Mouse (Mus musculus): Measurements from ENCODE around the gene Cpox. TPM values are rescaled to one million over a fixed set of nuclear protein-coding genes. Genes with fewer than 3 reads are reported as not detected.

Cpox gene
- polyA plus RNA-seq (2015; fragmentation: Nextera tagmentation; extraction: Ambion mirVana): 42.3 and 44.9 TPM in 2 replicates

DNA sequence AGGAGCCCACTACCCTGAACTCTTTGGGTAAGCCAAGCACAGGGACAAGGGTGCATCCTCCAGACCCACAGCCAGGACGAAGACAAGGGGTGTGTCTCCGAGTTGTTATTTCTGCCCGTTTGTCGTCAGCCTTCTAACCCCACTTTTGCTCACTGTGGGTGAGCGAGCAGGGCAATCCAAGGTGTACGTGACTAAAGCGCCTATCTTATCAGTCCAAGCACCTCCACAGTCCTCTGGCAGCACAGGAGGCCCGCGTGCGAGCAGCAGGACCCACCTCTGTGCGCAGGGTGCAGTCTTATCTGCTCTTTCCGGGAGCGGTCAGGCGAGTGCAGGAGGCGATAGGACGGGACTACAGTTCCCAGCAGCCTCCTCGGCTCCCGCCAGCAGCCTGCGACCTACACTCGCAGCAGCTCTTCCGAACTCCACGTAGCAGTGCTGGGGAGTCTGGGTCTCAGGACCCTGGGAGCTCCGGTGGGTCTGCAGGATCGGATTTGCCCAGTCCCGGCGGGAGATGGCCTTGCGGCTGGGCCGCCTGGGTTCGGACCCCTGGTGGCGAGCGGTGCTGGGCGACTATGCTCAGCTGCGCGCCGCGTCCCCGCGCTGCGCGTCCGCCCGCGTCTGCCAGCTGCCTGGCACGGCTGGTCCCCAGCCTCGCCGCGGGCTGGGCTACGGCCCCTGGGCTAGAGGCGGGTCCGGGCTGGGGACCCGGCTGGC lies at the start of gene Cpox:
TSS of gene Cpox (plus strand) at position 376 of the 714 bp plus-strand sequence.
- WGBS: under 1% methylated on average over 51 of the region's 51 CpGs
- peak within 1 kb of the TSS; percentile 87 for H3K4me2 ChIP-seq (replicated peaks; ENCODE audit: low read depth)
- H3K4me3 ChIP-seq (ENCODE audit: low read depth, low read length): peak within 1 kb of the TSS; percentile 98
- peak; percentile 99 for ATAC-seq (ENCODE audit: low FRiP score, low TSS enrichment)
- peaks cover 6% of the 10 kb centered on the region; the same call in 1 of the 2 replicates for H3K36me3 ChIP-seq (ENCODE audit: control insufficient read depth, insufficient read depth, low read length)
- no peaks in the 10 kb centered on the region for H3K4me1 ChIP-seq (replicated peaks; ENCODE audit: control insufficient read depth, insufficient read depth)
- no peaks in the 10 kb centered on the region for H3K9me3 ChIP-seq (ENCODE audit: control insufficient read depth, low read length)
- H3K27ac ChIP-seq (replicated peaks): peak within 1 kb of the TSS; percentile 84
- peak; percentile 47 for TF ChIP-seq CTCF (IDR thresholded peaks at IDR 0.05; ENCODE audit: low read depth)
- no peak for TF ChIP-seq EP300 (optimal IDR thresholded peaks at IDR 0.05)
- no peaks in the 10 kb centered on the region for H3K27me3 ChIP-seq (ENCODE audit: control insufficient read depth, insufficient read depth, low read length)
- H3K9ac ChIP-seq (ENCODE audit: low read length): peak within 1 kb of the TSS; percentile 83
- DNase-seq (ENCODE audit: low spot score): peak; percentile 91

GRCm38 (mm10) chr16:58622377-58622776 lies 47.7 kb upstream of the Cpox start:
- Histone ChIP-seq H3K4me2 (replicated peaks; ENCODE audit: low read depth) (no peak overlapping the region), H3K4me3 (ENCODE audit: low read depth, low read length) (no peak overlapping the region), H3K36me3 (ENCODE audit: control insufficient read depth, insufficient read depth, low read length) (no peaks in the 10 kb centered on the region), H3K9me3 (ENCODE audit: control insufficient read depth, low read length) (no peaks in the 10 kb centered on the region), H3K27me3 (ENCODE audit: control insufficient read depth, insufficient read depth, low read length) (no peaks in the 10 kb centered on the region), H3K27ac (replicated peaks) (no peak overlapping the region), H3K9ac (ENCODE audit: low read length) (no peak overlapping the region), H3K4me1 (replicated peaks; ENCODE audit: control insufficient read depth, insufficient read depth) (no peaks in the 10 kb centered on the region)
- DNase-seq (ENCODE audit: low spot score) (no peak), ATAC-seq (ENCODE audit: low FRiP score, low TSS enrichment) (no peak)
- TF ChIP-seq CTCF (IDR thresholded peaks at IDR 0.05; ENCODE audit: low read depth) (no peak), EP300 (optimal IDR thresholded peaks at IDR 0.05) (no peak)
- WGBS: 75% methylated on average over 3 of the region's 3 CpGs

DNA sequence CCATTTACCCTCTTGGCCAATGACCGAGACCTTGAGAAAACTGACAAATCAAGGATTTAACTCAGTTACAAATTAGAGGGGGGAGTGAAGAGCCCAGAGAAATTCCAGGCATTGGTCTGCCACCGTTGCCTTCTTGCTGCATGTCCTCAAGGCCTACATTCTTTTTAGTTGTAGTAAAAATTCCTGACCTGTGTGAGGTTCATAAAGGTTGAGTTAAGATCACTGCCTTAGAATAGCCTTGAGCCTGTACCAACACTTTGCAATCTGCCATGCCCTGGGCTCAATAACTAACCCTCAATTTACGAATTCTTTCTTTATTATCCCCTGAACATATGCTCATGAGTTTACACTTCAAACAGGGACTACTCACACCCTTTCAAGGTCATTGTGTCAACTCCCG lies 47.0 kb upstream of the Cpox start:
- DNase-seq (ENCODE audit: low spot score): no peak
- WGBS: 62% methylated on average over 4 of the region's 4 CpGs
- no peak overlapping the region for H3K27ac ChIP-seq (replicated peaks)

GRCm38 (mm10) chr16:58623944-58624343 lies 46.1 kb upstream of the Cpox start:
- WGBS: 80% methylated on average over 6 of the region's 6 CpGs
- no peak for ATAC-seq (ENCODE audit: low FRiP score, low TSS enrichment)
- peak; percentile 30 for DNase-seq (ENCODE audit: low spot score)
- Histone ChIP-seq H3K36me3 (ENCODE audit: control insufficient read depth, insufficient read depth, low read length) (no peaks in the 10 kb centered on the region), H3K9me3 (ENCODE audit: control insufficient read depth, low read length) (no peaks in the 10 kb centered on the region), H3K9ac (ENCODE audit: low read length) (no peak overlapping the region), H3K27me3 (ENCODE audit: control insufficient read depth, insufficient read depth, low read length) (no peaks in the 10 kb centered on the region), H3K4me3 (ENCODE audit: low read depth, low read length) (no peak overlapping the region), H3K4me1 (replicated peaks; ENCODE audit: control insufficient read depth, insufficient read depth) (no peaks in the 10 kb centered on the region), H3K27ac (replicated peaks) (no peak overlapping the region), H3K4me2 (replicated peaks; ENCODE audit: low read depth) (no peak overlapping the region)
- no peak for TF ChIP-seq EP300 (optimal IDR thresholded peaks at IDR 0.05)
- TF ChIP-seq CTCF (IDR thresholded peaks at IDR 0.05; ENCODE audit: low read depth): peak; percentile 84

More for the DNA sequence above, 47.0 kb upstream of the Cpox start:
- Histone ChIP-seq H3K9me3 (ENCODE audit: control insufficient read depth, low read length) (no peaks in the 10 kb centered on the region), H3K4me3 (ENCODE audit: low read depth, low read length) (no peak overlapping the region), H3K4me1 (replicated peaks; ENCODE audit: control insufficient read depth, insufficient read depth) (no peaks in the 10 kb centered on the region), H3K36me3 (ENCODE audit: control insufficient read depth, insufficient read depth, low read length) (no peaks in the 10 kb centered on the region), H3K4me2 (replicated peaks; ENCODE audit: low read depth) (no peak overlapping the region), H3K9ac (ENCODE audit: low read length) (no peak overlapping the region), H3K27me3 (ENCODE audit: control insufficient read depth, insufficient read depth, low read length) (no peaks in the 10 kb centered on the region)
- ATAC-seq (ENCODE audit: low FRiP score, low TSS enrichment): no peak
- no peak for TF ChIP-seq CTCF (IDR thresholded peaks at IDR 0.05; ENCODE audit: low read depth)
- TF ChIP-seq EP300 (optimal IDR thresholded peaks at IDR 0.05): no peak

- ATAC-seq (ENCODE audit: low FRiP score, low TSS enrichment) (no peak), DNase-seq (ENCODE audit: low spot score) (no peak)
- Histone ChIP-seq H3K9ac (ENCODE audit: low read length) (no peak overlapping the region), H3K36me3 (ENCODE audit: control insufficient read depth, insufficient read depth, low read length) (no peaks in the 10 kb centered on the region), H3K4me1 (replicated peaks; ENCODE audit: control insufficient read depth, insufficient read depth) (no peaks in the 10 kb centered on the region), H3K27ac (replicated peaks) (no peak overlapping the region), H3K4me2 (replicated peaks; ENCODE audit: low read depth) (no peak overlapping the region), H3K27me3 (ENCODE audit: control insufficient read depth, insufficient read depth, low read length) (no peaks in the 10 kb centered on the region), H3K4me3 (ENCODE audit: low read depth, low read length) (no peak overlapping the region), H3K9me3 (ENCODE audit: control insufficient read depth, low read length) (no peaks in the 10 kb centered on the region)
- 78% methylated on average over 4 of the region's 4 CpGs for WGBS
- TF ChIP-seq CTCF (IDR thresholded peaks at IDR 0.05; ENCODE audit: low read depth) (peak; percentile 62), EP300 (optimal IDR thresholded peaks at IDR 0.05) (no peak)
These were observed 42.3 kb upstream of the Cpox start for GRCm38 (mm10) chr16:58627597-58628335.

DNA sequence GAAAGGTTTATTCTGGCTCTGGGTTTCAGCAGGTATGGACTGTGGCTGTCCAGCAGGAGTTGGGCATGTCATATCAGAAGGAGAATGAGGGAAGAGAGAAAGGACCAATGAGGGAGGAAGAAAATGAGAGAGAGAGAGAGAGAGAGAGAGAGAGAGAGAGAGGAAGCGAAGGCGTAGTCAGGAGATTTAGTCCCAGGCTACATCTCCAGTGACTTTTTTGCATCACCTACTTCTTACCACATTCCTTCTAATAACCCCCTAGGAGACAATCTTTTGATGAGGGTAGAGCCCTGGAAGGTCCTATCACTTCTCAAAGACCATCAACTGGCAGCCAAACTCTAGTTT lies 41.8 kb upstream of the Cpox start:
- Histone ChIP-seq H3K27ac (replicated peaks) (no peak overlapping the region), H3K36me3 (ENCODE audit: control insufficient read depth, insufficient read depth, low read length) (no peaks in the 10 kb centered on the region), H3K9ac (ENCODE audit: low read length) (no peak overlapping the region), H3K27me3 (ENCODE audit: control insufficient read depth, insufficient read depth, low read length) (no peaks in the 10 kb centered on the region), H3K9me3 (ENCODE audit: control insufficient read depth, low read length) (no peaks in the 10 kb centered on the region), H3K4me2 (replicated peaks; ENCODE audit: low read depth) (no peak overlapping the region), H3K4me3 (ENCODE audit: low read depth, low read length) (no peak overlapping the region), H3K4me1 (replicated peaks; ENCODE audit: control insufficient read depth, insufficient read depth) (no peaks in the 10 kb centered on the region)
- DNase-seq (ENCODE audit: low spot score) (no peak), ATAC-seq (ENCODE audit: low FRiP score, low TSS enrichment) (no peak)
- TF ChIP-seq EP300 (optimal IDR thresholded peaks at IDR 0.05): no peak
- 89% methylated on average over 2 of the region's 2 CpGs for WGBS

Measured in stomach, postnatal 0 days (tissue).